Mouse (Mus musculus) spleen, adult 12 weeks (tissue): ENCODE data around the gene Wdr62.

Source experiments
- DNase-seq: peaks from one replicate; pipeline ENCODE4 v3.0.0; 2022; ENCODE audit warnings: low spot score

The Wdr62 gene

GRCm38 (mm10) chr7:30306083-30306779 is 26.0 kb upstream of the Wdr62 start:
- DNase-seq = no peak

GRCm38 (mm10) chr7:30300914-30301313 is 20.7 kb upstream of the Wdr62 start:
- DNase-seq = peak; percentile 42

DNA sequence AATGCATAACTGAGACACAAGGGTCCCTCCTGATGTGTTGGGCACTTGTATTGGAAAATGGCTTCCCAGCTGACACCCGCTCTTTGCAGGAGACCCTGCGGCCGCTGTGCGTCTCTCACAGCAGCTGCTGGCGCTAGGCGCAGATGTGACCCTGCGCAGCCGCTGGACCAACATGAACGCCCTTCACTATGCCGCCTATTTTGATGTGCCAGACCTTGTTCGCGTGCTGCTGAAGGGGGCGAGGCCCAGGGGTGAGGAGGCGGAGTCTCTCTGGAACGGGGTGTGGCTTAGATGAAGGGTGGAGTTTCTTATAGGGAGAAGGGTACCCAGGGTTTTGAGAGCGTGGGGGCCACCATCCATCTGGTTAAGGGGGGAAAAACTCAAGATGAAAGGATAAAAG is 17.0 kb upstream of the Wdr62 start:
- DNase-seq = no peak

- DNase-seq = no peak
These were observed 16.6 kb upstream of the Wdr62 start for GRCm38 (mm10) chr7:30296816-30297215.

DNA sequence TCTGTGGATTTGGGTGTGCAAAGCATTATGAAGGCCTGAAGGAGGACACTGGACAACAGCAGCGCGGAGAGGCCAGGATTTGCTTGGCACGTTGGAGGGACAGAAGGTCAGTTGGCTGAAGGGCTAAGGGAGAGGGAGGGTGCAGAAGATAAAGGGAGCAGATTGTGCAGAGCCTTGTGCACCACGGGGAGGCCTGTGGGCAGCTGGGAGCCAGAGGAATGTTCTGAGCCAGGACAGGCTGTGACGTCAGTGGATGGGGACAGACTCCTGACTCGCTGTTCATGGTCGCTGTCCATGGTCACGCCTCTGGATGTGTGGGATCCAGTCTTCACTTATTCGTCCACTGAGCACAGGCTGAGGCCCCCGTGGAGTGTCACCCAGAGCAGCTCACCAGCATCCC is 14.9 kb upstream of the Wdr62 start:
- DNase-seq = no peak

- DNase-seq = no peak
These were observed 14.1 kb upstream of the Wdr62 start for GRCm38 (mm10) chr7:30294296-30294695.

- DNase-seq = no peak
These were observed 13.6 kb upstream of the Wdr62 start for GRCm38 (mm10) chr7:30293795-30294194.

DNA sequence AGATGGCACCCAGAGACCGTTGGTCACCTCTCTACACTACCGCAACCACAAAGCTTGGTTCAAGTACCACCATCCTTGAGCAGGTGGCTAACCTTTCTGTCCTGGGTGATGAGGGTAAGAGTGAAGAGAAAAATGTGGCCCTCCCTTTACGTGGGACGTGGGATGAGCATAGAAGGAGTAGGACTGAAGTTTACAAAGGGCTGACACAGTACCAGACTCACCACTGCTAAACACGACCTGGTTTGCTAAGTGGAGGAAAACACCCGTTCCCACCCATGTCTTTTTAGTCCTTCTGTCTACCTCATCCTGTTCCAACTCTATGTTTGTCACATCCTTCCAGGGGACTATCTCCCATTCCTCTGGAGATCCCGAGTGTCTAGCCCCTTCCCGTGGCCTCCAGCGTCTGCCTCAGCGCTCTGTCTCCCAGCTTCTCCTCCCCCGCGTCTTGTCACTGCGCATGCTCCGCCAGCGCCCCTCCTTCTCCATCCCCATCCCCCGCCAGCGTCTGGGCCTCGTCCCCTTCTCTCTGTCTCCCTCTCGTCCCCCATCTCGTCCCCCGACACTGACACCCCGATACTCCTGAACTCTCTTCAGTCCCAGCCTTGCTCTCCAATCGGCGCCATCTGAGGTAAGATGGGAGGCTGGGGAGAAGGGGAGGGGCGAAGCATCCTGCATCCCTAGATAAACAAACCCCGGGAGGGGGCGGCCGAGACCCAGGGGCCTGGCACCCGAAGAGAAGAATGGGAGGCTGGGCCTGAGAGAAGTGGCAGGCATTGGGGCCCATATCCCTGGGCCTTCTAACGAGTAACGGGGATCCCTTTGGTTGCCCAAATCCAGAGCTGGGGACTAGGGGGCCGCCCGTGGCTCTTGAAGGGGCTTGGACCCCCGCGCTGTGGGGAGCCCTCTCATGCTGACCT is 11.3 kb upstream of the Wdr62 start, which contains the start of gene Clip3:
Gene Clip3, plus strand, starts transcription at position 514 of the 917 bp plus-strand sequence.
- DNase-seq = no peak

DNA sequence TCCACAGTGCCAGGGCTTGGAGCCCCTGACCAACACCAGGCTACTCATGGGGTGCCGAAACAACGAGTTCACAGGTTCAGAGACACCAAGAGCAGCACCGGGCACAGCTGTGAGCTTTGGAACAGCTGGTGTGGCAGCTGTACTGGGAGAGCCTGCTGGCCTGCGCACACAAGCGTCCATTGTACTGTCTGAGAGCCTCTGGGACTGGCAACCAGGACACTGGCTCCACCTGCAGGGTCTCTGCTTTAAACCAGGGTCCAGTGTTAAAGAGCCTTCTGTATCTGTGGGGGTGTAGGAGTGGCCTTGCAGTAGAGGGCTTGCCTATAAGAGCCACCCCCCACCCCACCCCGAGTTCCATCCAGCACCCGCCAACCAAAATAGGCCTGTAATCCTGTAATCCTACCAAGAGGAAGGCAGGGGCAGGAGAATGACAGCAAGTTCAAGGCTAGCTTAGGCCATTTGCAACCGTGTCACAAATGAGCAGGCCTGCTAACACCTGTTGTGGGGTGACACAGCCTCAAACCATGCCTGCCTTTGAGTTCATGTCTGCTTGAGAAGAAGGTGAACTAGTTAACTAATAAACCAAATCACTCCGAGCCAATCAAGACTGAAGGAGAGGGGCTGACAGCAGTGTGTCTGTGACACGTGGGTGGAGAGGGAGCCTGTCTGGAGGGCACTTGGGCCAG is 9.6 kb upstream of the Wdr62 start:
- no peak for DNase-seq

GRCm38 (mm10) chr7:30289071-30289713 is 9.0 kb upstream of the Wdr62 start:
- no peak for DNase-seq

GRCm38 (mm10) chr7:30288046-30288445 is 7.8 kb upstream of the Wdr62 start:
- no peak for DNase-seq

DNA sequence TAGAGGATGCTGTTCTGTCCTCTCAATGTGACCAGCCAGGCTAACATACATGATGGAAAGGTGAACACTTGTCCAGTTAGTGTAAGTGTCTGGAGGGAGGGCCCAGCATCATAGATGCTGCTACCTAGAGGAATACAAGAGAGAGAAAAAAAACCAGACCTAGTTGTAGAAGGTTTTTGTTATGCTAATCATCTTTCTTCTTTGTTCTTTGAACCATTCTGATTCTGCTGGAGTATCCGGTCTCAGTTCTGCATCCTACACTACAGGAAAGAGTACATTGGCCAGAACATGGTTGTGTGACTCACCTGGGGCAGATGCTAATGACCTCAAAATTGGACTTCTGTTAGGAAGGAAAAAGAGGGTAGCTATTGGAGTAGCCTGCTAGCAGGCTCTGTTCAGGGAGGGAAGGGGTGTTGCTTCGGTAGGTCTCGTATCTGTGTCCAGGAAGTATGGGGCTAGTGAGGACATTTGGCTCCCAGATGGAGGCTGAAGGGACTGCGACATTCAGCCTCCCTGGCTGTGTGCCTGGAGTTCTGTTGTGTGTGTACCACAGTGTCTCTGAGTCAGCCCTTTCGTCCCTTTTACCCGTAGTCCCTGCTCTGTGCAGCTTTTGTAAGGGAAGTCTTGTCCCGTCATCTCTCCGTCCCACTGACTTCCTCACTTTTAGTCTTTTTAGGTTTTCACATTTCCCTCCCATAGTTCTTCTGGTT is 6.6 kb upstream of the Wdr62 start:
- DNase-seq = no peak

DNA sequence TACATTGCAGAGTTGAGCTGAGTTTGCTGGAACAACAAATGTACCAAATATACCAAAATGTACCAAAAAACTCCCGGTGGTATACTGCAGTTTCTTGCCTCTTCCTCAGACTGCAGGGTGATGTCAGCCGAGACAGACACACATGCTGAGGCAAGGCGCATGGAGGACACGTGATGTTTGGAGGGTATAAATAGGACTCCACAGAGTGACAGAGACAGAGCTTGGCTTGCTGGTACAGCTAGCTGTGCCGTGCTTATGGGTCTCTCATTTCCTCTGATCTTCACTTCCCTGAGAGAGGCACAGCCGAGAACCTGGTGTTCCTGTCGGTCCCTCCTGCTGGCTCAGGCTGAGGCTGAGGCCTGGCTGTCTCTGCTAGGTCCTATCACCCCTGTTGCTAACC is 2.5 kb upstream of the Wdr62 start:
- no peak for DNase-seq

DNA sequence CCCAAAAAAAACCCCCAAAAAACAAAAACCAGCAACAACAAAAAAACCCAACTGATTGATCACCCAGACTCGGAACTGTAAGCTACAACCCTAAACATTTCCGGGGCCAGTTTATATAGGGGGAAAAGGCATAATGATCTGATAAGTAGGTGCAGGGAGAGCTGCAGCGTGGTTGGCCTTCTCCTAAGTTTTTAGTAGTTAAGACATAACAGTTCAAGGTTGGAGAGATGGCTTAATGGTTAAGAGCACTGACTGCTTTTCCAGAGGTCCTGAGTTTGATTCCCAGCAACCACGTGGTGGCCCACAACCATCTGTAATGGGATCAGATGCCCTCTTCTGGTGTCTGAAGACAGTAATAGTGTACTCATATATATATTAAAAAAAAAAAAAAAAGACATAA is 1.3 kb upstream of the Wdr62 start:
- DNase-seq = no peak

- DNase-seq = peak; percentile 71
These were observed 485 bp upstream of the Wdr62 start for GRCm38 (mm10) chr7:30280670-30281138.

- no peak for DNase-seq
These were observed 683 bp downstream of the Wdr62 start for GRCm38 (mm10) chr7:30279536-30279935.

DNA sequence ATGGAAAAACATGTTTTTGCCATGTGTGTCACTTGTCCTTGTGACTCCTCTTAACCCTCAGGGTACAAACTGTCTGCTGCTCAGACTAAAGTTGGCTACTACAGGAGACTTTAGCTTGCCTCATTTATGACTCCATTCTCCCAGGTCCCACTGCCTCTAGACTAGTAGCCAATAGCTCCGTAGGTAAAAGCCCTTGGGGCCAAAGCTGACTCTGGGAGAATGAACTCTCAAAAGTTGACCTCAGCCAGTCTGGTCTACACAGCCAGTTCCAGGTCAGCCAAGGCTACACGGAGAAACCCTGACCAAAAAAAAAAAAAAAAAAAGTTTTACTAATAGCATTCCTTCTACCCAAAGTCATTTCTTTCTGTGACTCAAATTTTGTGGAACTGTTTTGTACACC is 1.3 kb downstream of the Wdr62 start:
- no peak for DNase-seq

GRCm38 (mm10) chr7:30274383-30274782 is 5.8 kb downstream of the Wdr62 start:
- no peak for DNase-seq

- DNase-seq = no peak
These were observed 10.6 kb downstream of the Wdr62 start for GRCm38 (mm10) chr7:30269641-30270040.

DNA sequence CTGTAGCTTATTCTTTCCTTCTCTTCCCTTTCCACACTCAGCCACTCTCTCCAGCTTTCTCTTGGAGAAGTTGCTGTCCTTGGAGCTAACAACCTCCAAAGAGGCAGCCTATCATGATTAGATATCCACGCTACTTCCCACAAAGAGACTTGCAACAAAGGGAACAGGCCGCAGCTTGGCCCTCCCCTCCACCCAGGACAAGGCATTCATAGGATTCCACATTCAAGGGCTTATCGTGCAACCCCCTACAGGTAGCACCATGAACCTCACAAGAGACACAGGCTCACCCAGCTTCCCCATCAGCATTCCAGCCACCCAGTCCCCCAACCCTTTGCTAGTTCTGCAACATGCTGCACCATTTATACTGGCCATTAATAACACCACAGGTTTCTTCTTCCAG is 13.4 kb downstream of the Wdr62 start:
- DNase-seq = no peak

- no peak for DNase-seq
These were observed 14.3 kb downstream of the Wdr62 start for GRCm38 (mm10) chr7:30265935-30266334.
